Mouse (Mus musculus) cerebellum, adult 9-11 months (tissue): ENCODE measurements around the gene Rap1gap2.

Experiments
- DNase-seq: peaks from one replicate; pipeline ENCODE4 v3.0.0; 2022

Rap1gap2 gene

GRCm38 (mm10) chr11:74445591-74445990 is 165.1 kb downstream of the Rap1gap2 start:
- no peak for DNase-seq

- no peak for DNase-seq
These were observed 166.8 kb downstream of the Rap1gap2 start for GRCm38 (mm10) chr11:74443924-74444256.

DNA sequence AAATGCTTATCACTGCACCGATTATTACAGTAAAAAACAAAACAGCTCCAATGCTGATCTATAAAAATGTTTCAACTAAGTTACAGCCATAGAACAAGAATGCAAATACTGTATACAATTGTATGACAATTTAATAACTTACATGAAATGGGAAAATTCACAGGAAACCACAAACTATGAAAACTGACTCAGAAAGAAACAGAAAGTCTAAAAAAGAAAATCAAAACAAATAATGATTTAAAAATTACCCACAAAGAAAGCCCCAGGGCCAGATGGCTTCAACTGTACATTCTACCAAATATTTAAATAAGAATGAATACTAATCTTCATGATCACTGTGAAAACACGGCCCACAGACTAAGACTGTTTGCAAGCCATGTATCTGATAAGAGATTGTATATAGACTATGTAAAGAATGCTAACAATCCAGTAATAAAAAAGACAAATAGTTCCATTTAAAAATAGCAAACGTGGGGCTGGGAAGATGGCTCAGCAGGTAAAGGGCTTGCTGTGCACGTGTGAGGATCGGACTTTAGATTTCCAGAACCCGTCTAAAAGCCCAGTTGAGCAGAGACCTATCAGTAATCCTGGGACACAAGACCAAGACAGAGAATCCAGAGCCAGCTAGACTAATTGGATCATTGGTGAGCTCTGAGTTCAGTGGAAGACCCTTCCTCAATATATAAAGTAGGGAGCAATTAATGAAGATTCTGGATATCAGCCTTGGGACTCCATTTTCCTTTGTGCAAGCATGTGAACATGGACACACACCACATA is 167.4 kb downstream of the Rap1gap2 start:
- no peak for DNase-seq

DNA sequence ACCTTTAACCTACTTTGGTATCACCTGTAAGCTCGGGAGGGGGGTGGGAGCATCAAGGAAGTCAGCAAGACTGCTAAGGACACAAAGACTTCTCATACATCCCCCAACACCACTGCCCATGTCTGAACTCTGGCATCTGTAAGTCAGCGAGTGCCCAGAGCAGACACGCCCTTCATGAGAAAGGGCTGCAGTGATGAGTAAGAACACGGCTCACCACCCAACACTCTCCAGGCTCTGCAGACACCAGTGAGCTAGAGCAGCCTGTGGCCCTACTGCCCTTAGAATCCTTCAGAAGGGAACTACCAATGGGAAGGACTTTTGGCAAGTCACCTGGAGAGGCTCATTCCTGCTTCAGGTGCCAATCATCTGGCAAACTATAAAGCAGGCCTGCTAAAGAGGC is 168.3 kb downstream of the Rap1gap2 start:
- no peak for DNase-seq

DNA sequence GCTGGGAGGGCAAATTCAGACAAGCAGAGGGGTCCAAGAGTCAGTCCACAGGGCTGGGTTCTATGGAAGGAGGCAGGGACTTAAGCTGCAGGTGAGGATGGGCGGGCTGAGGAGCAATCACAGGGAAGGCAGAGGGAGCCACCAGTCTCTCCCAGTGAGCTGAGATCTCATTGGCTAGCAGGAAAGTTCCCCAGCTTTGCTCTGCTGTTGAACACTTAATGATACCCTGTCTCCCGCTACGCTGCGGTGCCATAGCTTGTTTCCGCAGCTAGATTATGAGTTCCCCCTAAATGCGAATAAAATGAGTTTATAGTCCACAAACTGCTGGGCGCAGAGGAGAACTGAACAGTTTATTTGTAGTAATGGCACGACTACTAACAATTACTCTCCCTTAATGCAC is 170.6 kb downstream of the Rap1gap2 start:
- no peak for DNase-seq

GRCm38 (mm10) chr11:74439202-74439601 is 171.5 kb downstream of the Rap1gap2 start:
- DNase-seq = no peak

GRCm38 (mm10) chr11:74438249-74438648 is 172.5 kb downstream of the Rap1gap2 start:
- no peak for DNase-seq

- no peak for DNase-seq
These were observed 175.3 kb downstream of the Rap1gap2 start for GRCm38 (mm10) chr11:74435366-74435765.

DNA sequence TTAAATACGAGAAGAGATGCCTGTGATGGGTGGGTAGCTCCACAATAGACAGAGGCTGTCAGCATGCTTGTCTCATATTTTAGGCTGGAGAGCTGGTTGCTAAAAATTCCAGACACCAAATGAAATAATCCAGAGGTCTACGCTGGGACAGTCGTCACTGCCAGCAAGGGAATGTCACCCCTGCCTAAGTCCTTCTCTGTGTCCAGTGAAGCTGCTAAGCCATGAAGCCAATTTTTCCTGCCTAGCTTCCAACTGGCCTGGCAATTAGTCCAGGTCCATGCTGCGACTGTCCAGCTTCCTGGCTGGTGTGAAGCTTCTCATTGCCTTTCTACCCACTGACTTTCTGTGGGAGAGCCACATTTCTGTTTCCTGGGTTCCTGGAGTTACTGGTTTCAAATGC is 177.7 kb downstream of the Rap1gap2 start:
- DNase-seq = no peak

GRCm38 (mm10) chr11:74429798-74430529 is 180.8 kb downstream of the Rap1gap2 start:
- no peak for DNase-seq

DNA sequence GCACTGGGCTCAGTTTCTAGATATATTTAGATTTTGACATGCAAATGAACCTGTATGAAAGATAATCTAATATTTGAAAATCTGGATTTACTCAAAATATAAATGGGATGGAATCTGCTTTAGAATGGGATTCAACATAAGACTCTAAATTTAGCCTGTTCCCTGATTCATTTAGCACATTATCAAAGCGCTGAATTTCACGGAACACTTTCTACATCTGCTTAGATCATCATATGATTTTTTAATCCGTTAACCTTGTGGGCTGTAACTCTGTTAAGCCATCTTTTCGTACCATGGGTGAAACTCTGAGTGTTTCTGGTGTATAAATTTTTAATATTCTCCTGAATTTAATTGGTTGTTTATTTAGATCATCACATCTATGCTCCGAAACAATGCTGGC is 184.4 kb downstream of the Rap1gap2 start:
- no peak for DNase-seq

- no peak for DNase-seq
These were observed 188.7 kb downstream of the Rap1gap2 start for GRCm38 (mm10) chr11:74422019-74422418.

DNA sequence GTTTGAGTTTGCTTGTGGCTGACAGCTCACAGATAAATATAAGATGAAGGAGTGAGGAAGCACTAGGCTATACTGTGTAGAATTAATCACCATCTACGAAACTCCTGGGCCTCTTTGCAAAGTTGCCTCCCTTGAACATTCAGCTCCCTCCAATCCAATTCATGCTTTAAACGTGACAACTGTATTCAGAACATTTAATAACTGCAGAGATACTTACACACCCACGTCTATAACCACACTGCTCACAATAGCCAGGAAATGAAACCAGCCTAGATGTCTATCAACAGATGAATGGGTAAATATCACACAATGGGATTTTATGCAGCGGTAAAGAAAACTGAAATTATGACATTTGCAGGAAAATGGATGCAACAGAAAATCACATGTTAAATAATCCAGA is 189.6 kb downstream of the Rap1gap2 start:
- no peak for DNase-seq

DNA sequence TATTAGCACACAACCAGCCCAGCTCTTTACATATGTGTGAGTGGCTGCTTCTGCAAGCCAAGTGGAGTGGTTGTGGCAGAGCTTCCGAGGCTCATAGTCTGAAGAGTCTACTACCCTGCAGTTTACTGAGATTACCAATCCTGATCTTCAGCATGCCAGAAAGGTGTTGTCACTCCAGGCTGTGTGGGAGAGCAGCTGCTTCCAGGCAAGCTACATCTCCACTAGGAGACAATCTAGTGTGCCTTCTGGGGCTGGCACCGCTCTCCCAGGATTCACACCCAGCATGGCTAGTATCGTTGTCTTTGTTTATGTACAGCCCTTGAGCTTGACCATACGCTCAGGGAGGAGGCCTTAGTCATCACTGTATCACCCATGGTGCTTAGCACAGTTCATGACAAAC is 191.1 kb downstream of the Rap1gap2 start:
- DNase-seq = no peak

DNA sequence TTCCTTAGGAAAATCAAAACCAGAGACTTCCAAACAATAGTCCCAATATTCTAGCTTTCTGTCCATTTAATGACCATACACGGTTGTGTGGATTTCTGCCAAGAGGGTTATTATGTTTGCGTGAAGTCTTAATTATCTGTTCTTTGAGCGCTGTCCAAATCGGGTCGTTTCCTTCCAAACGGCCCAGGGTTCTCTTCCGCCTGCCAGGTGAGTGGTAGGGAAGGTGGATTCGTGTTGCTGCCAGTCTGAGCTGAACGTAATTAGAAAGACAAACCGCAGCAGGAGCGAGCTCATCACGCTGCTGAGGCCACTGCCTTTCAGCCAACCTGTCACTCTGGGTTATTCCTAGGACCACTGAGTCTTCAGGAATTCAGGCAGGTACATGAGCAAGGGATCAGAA is 195.0 kb downstream of the Rap1gap2 start:
- peak; percentile 51 for DNase-seq

GRCm38 (mm10) chr11:74414112-74414511 is 196.6 kb downstream of the Rap1gap2 start:
- no peak for DNase-seq

GRCm38 (mm10) chr11:74413449-74413972 is 197.2 kb downstream of the Rap1gap2 start:
- DNase-seq = no peak

- DNase-seq = no peak
These were observed 198.3 kb downstream of the Rap1gap2 start for GRCm38 (mm10) chr11:74412462-74412861.

DNA sequence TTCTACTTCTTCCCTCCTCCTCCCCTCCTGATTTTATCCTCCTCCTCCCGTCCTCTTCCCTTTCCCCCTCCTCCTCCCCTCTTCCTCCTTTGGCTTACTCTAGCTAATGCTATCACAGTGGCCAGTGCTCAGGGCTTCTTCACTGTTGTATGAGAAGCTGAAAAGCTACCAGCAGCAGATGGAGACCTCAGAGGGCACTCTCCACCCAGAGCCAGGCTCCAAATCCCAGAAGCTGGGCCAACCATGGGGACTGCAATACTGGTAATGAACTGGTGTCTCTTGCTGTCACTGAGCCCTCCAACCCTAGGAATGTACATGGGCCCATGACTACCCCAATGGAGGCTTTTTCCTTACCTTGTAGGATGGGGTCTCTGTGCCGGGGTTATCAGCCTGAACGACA is 198.8 kb downstream of the Rap1gap2 start:
- no peak for DNase-seq

- DNase-seq = peak; percentile 55
These were observed 200.9 kb downstream of the Rap1gap2 start for GRCm38 (mm10) chr11:74409757-74410174.

DNA sequence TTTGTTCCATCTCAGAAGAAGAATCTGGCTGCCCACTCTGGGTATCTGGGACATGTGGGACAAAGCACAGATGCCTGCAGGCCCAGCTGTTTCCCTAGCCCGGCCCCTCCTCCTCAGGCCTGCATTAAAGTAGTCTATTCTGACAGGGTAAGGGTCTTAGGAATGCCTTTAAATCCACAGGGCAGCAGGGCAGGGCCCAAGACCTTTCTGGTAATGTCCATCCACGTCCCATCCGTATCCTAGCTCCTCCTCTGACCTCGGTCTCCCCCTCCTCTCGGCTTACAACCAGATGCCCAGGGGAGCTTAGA is 201.3 kb downstream of the Rap1gap2 start:
- no peak for DNase-seq

GRCm38 (mm10) chr11:74408587-74409446 is 201.9 kb downstream of the Rap1gap2 start:
- peak; percentile 86 for DNase-seq

DNA sequence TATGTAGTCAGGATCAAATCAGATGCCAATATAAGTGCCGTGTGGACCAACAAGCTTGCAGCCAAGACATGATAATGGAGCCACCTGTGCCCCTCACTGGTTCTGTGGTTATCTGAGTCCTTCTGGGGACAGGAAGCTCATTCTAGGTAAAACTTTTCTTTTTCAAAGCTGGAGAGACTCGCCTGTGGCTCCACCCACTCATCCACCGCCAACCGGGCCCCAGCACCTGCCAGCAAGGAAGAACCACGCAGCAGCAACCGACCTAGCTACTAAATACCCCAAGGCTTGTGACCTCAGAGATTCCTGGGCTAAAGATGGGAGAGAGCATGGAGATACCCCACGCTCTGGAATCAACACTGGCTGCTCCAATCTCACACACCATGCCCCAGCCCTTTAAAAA is 205.5 kb downstream of the Rap1gap2 start:
- no peak for DNase-seq

DNA sequence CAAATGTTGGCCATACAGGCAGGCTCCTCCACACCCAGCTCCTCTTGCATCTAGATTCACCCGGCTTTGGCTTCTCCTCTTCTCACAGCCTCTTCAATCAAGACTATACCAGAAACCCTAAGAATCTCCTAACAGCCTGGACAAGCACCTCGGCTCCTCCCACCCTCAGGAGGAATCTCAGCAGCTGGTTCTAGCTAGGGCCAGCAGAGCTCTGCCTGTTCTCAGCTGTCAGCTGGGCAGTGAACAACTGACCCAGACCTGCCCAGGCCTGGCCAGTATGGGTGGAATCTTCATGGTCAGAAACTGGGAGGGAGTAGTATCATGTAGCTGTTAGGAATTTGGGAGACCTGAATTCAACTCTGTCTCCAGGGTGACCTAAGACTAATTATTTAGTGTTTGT is 206.5 kb downstream of the Rap1gap2 start:
- DNase-seq = no peak
